In the genomic region with DNA sequence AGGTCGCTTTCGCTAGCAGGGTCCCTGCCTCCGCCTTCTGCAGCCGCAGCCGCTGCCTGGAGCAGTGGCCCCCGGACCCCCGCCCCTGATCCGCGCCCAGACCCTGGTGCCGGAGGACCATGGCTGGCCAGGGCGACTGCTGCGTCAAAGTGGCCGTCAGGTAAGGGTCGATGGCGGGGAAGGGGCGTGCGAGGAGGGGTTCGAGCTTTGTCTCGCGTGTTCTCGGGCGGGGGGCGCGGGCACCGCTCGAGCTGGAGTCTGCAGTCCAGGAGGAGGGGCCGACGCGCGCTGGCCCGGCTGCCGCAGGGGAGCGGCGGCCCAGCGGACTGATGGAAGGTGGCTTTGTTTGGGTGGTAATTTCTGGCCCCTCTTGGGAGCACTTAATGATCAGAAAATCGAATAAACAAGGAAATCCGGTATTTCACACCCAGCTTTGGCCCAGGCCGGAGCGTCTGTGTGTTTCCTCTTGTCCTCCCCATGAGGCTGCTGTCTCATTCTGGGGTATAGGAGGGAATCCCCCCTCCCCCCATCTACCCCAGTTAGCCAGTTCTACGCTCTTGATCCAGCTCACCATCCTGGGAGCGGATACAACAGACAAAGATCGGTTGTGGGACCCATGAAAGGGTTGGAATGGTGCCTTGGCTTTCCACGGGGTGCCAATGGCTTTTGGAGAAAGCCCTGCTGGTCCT, we compare ENCODE assay signal across 8 mouse cellular contexts. TPM values are rescaled to one million over a fixed set of nuclear protein-coding genes. Genes with fewer than 3 reads are reported as not detected.
DNase-seq lines count a peak whose midpoint lies in the region; ATAC-seq and TF ChIP-seq lines count a peak whose summit lies in the region.

No protein-coding gene starts in this region.

- under 1% methylated on average over 43 of the region's 43 CpGs for WGBS in embryonic facial prominence, embryonic 10.5 days
- WGBS in intestine, embryonic 14.5 days: under 1% methylated on average over 43 of the region's 43 CpGs
- WGBS in midbrain, embryonic 14.5 days: 1% methylated on average over 43 of the region's 43 CpGs

- H3K27me3 ChIP-seq in embryonic facial prominence, embryonic 10.5 days (replicated peaks; ENCODE audit: low read depth, poor library complexity, severe bottlenecking): peaks cover 48% of the 10 kb centered on the region
- no peaks in the 10 kb centered on the region for H3K27me3 ChIP-seq in intestine, embryonic 14.5 days (replicated peaks; ENCODE audit: control insufficient read depth, insufficient read depth, low read length)
- no peaks in the 10 kb centered on the region for H3K27me3 ChIP-seq in midbrain, embryonic 14.5 days (ENCODE audit: control insufficient read depth, insufficient read depth, low read length)

- peak overlapping the region; percentile 53 for H3K4me2 ChIP-seq in intestine, embryonic 14.5 days (ENCODE audit: low read length)
- H3K4me2 ChIP-seq in midbrain, embryonic 14.5 days (ENCODE audit: low read length): peak overlapping the region; percentile 90

- peaks cover 9 to 10% of the 10 kb centered on the region in 2 experiments; a peak in 1 of 4 replicates for H3K4me1 ChIP-seq in ES-E14 (ENCODE audit: control insufficient read depth in 2 of 2, insufficient read depth in 2 of 2, low read length in 2 of 2, poor library complexity in 1 of 2)
- peaks cover 87% of the 10 kb centered on the region for H3K4me1 ChIP-seq in embryonic facial prominence, embryonic 10.5 days
- H3K4me1 ChIP-seq in intestine, embryonic 14.5 days (replicated peaks; ENCODE audit: control insufficient read depth, insufficient read depth, low read length): peaks cover 83% of the 10 kb centered on the region
- peaks cover 47% of the 10 kb centered on the region for H3K4me1 ChIP-seq in midbrain, embryonic 14.5 days (ENCODE audit: control insufficient read depth, insufficient read depth, low read length)

- in situ Hi-C loops in ES-E14 (cut with MboI; ENCODE audit: low sequenced_read_pairs in 2 of 2, unreplicated experiment in 2 of 2): no loop called here

- peak; percentile 51 for DNase-seq in kidney, postnatal 10 days
- no peak for DNase-seq in kidney, postnatal 25 days
- DNase-seq in ES-E14 (ENCODE audit: low read depth, low spot score): no peak
- DNase-seq in embryonic facial prominence, embryonic 10.5 days (ENCODE audit: low spot score): peak; percentile 83
- peak; percentile 87 for DNase-seq in intestine, embryonic 14.5 days (ENCODE audit: low spot score)
- DNase-seq in midbrain, embryonic 14.5 days: peak; percentile 82

- no peaks in the 10 kb centered on the region for H3K36me3 ChIP-seq in ES-E14 (ENCODE audit: control insufficient read depth, insufficient read depth, low read length, poor library complexity, severe bottlenecking)
- no peaks in the 10 kb centered on the region for H3K36me3 ChIP-seq in embryonic facial prominence, embryonic 10.5 days (replicated peaks)
- no peaks in the 10 kb centered on the region for H3K36me3 ChIP-seq in intestine, embryonic 14.5 days (ENCODE audit: control insufficient read depth, insufficient read depth, low read length)
- H3K36me3 ChIP-seq in midbrain, embryonic 14.5 days (ENCODE audit: control insufficient read depth, insufficient read depth, low read length): no peaks in the 10 kb centered on the region

- H3K9ac ChIP-seq in ES-E14 (ENCODE audit: insufficient read depth, low read depth, low read length, poor library complexity, severe bottlenecking): peak overlapping the region; percentile 65
- H3K9ac ChIP-seq in intestine, embryonic 14.5 days (ENCODE audit: low read length): peak overlapping the region; percentile 70
- peak overlapping the region; percentile 98 for H3K9ac ChIP-seq in midbrain, embryonic 14.5 days (replicated peaks; ENCODE audit: low read length)

- no peaks in the 10 kb centered on the region for H3K9me3 ChIP-seq in ES-E14 (ENCODE audit: control insufficient read depth, insufficient read depth, low read depth, low read length)
- H3K9me3 ChIP-seq in embryonic facial prominence, embryonic 10.5 days: no peaks in the 10 kb centered on the region
- H3K9me3 ChIP-seq in intestine, embryonic 14.5 days (ENCODE audit: control insufficient read depth, low read length): no peaks in the 10 kb centered on the region
- H3K9me3 ChIP-seq in midbrain, embryonic 14.5 days (ENCODE audit: control insufficient read depth, low read length): no peaks in the 10 kb centered on the region

- peak; percentile 28 for ATAC-seq in intestine, embryonic 14.5 days (replicated peaks; ENCODE audit: low FRiP score, low TSS enrichment, low read depth)
- ATAC-seq in midbrain, embryonic 14.5 days (ENCODE audit: low FRiP score, low TSS enrichment): peak; percentile 57
- ATAC-seq in megakaryocyte progenitor cell, adult 5-6 weeks (replicated peaks; ENCODE audit: poor library complexity): no peak
- ATAC-seq in megakaryocyte-erythroid progenitor cell, adult 5-6 weeks (replicated peaks; ENCODE audit: low FRiP score, low TSS enrichment, poor library complexity, severe bottlenecking): no peak

- H3K4me3 ChIP-seq in ES-E14 (ENCODE audit: insufficient read depth in 1 of 2, low read depth in 1 of 2, low read length in 2 of 2, poor library complexity in 1 of 2, severe bottlenecking in 1 of 2): peak overlapping the region; percentile 70 to 94
- peak overlapping the region; percentile 72 for H3K4me3 ChIP-seq in embryonic facial prominence, embryonic 10.5 days
- H3K4me3 ChIP-seq in intestine, embryonic 14.5 days (ENCODE audit: low read depth, low read length): peak overlapping the region; percentile 83
- H3K4me3 ChIP-seq in midbrain, embryonic 14.5 days (replicated peaks; ENCODE audit: low read depth, low read length): peak overlapping the region; percentile 93

- H3K27ac ChIP-seq in ES-E14 (ENCODE audit: insufficient read depth, low read depth, low read length, poor library complexity, severe bottlenecking): no peak overlapping the region
- peak overlapping the region; percentile 86 for H3K27ac ChIP-seq in embryonic facial prominence, embryonic 10.5 days (replicated peaks)
- 0 out of 2 replicates have a peak overlapping the region, but pooled peaks have one; percentile 58 for H3K27ac ChIP-seq in intestine, embryonic 14.5 days (ENCODE audit: low read depth)
- peak overlapping the region; percentile 92 for H3K27ac ChIP-seq in midbrain, embryonic 14.5 days (replicated peaks; ENCODE audit: low read depth, low read length)

TF ChIP-seq in ES-E14, 5 proteins besides CTCF, POLR2A, EP300 and RAD21:
- no peak for TF ChIP-seq ZC3H11A (IDR thresholded peaks at IDR 0.05; ENCODE audit: borderline replicate concordance, low read depth, low read length)
- no peak for TF ChIP-seq ZNF384 (IDR thresholded peaks at IDR 0.05; ENCODE audit: low read depth, low read length)
- no peak for TF ChIP-seq HCFC1 (IDR thresholded peaks at IDR 0.05; ENCODE audit: borderline replicate concordance, insufficient read depth, low read length)
- TF ChIP-seq MAFK (IDR thresholded peaks at IDR 0.05; ENCODE audit: insufficient read depth, low read depth, low read length): no peak

RNA-seq across cellular contexts. Expression of a gene that starts 0.6 kb away (rescaled TPM):
- total RNA-seq in ES-E14 (2012; rRNA removed): 3.0 and 4.4 TPM in 2 replicates
- 6.5 and 7.3 TPM in 2 replicates for polyA plus RNA-seq in embryonic facial prominence, embryonic 10.5 days (2016; fragmentation: Nextera tagmentation; extraction: Ambion mirVana)
- 5.1 and 5.6 TPM in 2 replicates for polyA plus RNA-seq in intestine, embryonic 14.5 days (2014; fragmentation: Nextera tagmentation; extraction: Ambion mirVana)
- polyA plus RNA-seq in midbrain, embryonic 14.5 days (2014; fragmentation: Nextera tagmentation; extraction: Ambion mirVana): 56.4 and 65.9 TPM in 2 replicates
- 7.7 and 8.6 TPM in 2 replicates for total RNA-seq in megakaryocyte progenitor cell, adult 5-6 weeks (2015)
- total RNA-seq in megakaryocyte progenitor cell, adult 5-6 weeks (2017): 8.0 and 10.3 TPM in 2 replicates
- 13.7 and 21.6 TPM in 2 replicates for total RNA-seq in megakaryocyte-erythroid progenitor cell, adult 5-6 weeks (2014; fragmentation: Nextera tagmentation)
- 4.0 and 5.7 TPM in 2 replicates for total RNA-seq in megakaryocyte-erythroid progenitor cell, adult 5-6 weeks (2017)

Comparison
In these comparisons a context has a peak if more than half of its experiments do, and no peak if none do; other contexts are left out.
1. DNase-seq: peak in kidney, postnatal 10 days (single experiment), embryonic facial prominence, embryonic 10.5 days (single experiment), intestine, embryonic 14.5 days (single experiment) and midbrain, embryonic 14.5 days (single experiment); none in kidney, postnatal 25 days (0 of 2) and ES-E14 (single experiment).
2. ATAC-seq: peak in intestine, embryonic 14.5 days (single experiment) and midbrain, embryonic 14.5 days (single experiment); none in megakaryocyte progenitor cell, adult 5-6 weeks (single experiment) and megakaryocyte-erythroid progenitor cell, adult 5-6 weeks (single experiment).
3. Peak in every context shown above with its lines, with median percentiles within 50 percentile points of each other: H3K4me3 ChIP-seq and H3K9ac ChIP-seq.